Mouse (Mus musculus): ENCODE measurements around the gene Hsd3b6.

DNA sequence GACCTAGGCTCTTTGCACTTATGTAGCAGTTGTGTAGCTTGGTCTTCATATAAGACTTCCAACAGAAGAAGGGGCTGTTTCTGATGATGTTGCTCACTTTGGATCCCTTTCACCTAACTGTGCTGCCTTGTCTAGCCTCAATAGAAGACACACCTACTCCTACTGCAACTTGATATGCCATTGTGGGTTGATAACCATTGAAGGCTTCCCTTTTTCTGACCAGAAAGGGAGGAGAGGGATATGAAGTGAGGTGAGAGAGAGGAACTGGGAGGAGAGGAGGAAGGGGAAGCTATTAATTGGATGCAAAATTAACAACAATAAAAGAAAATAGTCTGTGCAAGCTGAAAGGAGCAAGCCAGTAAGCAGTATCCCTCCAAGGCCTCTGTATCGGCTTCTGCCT lies 48.6 kb upstream of the Hsd3b6 start:
- TF ChIP-seq CTCF (IDR thresholded peaks at IDR 0.05; ENCODE audit: control insufficient read depth, insufficient read depth, insufficient read length) (no peak), CEBPB (IDR thresholded peaks at IDR 0.05; ENCODE audit: low read depth) (no peak), USF1 (IDR thresholded peaks at IDR 0.05; ENCODE audit: low read depth) (no peak)
